Mouse (Mus musculus): ENCODE results near the gene Pdpn.
"Not testable (repeated sequence)": the region's sequence is repeated elsewhere in the genome, so short reads cannot be mapped to it uniquely, and the experiment has no call there.

Pdpn gene

DNA sequence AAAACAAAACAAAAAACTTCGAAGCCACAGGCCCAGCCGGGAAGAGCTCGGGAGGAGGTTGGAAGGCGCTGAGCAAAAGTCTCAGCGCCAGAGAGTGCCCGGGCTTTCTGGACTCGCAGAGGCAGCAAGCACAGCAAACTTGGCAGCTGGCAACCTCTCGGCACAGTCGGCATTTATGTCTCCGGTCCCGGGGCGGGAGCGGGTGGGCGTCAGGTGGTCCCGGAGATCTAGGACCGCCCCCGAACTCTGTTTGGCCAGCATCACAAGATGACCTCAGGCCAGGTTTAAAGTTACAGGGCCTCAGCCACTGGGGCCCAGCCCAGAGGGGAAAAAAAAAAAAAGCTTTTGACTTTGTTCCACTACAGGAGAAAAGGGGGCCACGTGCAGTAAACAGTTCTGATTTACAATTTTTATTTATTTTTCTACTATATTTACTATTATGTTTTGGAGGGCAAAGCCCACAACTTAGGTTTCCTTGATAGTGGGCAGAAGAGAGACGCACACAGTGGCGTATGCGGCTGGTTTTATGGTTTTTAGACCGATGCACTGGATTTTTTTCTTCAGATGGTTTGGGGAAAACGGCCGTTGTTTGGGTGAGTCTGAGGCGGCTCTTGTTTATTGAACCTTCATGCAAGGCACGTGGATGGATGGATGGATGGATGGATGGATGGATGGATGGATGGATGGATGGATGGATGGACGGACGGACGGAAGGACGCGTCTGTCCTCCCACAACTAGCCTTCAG lies at the start of gene Pdpn:
Gene Pdpn, minus strand, starts transcription at position 240 of the 746 bp plus-strand sequence.
- peak; percentile 23 for DNase-seq

DNA sequence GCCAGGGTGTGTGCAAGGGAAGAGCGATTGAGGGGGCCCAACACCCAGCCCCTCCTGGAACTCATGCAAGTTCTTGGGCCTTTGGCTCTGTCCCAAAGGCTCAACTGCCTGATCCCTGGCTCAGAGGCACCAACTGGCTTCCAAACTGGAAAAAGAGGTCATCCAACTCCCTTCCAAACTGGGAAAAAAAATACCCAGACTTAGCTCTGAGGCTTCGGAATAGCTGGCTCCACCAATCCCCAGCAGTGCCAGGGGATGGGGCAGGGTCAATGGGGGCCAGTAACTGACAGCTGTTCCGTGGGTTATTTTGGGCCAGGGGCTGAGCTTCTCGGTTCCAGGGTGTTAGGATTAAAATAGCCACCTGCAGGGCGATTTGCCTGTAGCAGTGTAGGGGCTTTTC lies 49.3 kb upstream of the Pdpn start:
- DNase-seq: no peak

- DNase-seq: not testable (repeated sequence)
Measured at GRCm38 (mm10) chr4:143345491-143345890, 46.1 kb upstream of the Pdpn start.

GRCm38 (mm10) chr4:143341470-143341869 lies 42.1 kb upstream of the Pdpn start:
- DNase-seq: no peak

- peak; percentile 56 for DNase-seq
Measured at GRCm38 (mm10) chr4:143339808-143340207, 40.4 kb upstream of the Pdpn start.

DNA sequence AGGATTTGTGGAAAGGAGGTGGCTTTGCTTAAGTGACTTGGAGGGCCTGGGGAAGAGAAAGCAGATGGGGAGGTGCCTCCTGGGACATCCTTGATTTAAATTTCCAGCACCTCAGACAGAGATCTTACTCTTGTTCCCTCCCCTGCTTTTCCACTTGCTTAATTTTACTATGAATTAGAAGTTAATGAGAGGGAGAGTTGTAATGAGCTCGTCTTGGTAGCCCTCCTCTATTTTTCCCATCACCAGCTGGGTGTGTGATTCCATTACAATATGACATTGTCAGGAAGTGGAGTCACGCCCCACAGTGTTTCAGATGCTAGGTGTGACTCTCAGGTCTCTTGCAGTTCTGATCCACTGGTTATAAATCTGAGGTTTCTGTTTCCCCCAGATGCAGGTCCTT lies 36.7 kb upstream of the Pdpn start:
- DNase-seq: no peak

DNA sequence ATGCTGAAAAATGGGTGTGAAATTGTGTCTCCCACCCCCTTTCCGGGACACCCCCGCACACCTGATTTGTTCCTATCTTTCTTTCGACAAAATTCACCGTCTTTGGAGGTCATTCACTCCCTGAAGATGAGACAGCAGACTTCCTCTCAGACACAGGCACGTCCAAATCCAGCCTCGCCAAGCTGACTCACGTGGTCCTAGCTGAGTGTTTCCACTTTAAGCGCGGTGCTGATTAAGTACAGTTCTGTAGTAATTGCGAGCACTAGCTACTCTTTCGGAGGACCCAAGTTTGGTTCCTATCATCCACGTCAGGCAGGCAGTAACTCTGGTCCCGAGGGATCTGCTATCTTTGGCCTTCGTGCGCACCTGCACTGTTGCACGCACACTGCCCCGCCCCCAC lies 35.6 kb upstream of the Pdpn start:
- DNase-seq: no peak

- no peak for DNase-seq
Measured at GRCm38 (mm10) chr4:143334145-143334544, 34.8 kb upstream of the Pdpn start.

DNA sequence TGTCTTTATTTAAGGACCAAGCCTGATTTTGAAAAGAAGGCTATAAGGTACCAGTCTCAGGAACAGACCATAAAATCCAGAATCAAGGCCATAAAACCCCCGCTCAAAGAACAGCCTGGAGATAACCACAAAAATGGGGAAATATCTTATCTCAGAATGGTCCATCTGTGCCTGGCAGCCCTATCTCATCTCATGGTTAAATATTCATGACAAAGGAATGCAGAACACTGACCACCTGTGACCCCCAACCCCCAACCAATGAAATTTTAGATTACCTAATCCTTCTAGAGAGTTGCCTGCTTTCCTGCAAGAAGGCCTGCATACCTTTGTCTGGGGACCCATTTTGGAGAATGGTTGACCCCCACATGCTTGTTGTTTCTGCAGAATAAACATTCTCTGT lies 32.4 kb upstream of the Pdpn start:
- DNase-seq: no peak

GRCm38 (mm10) chr4:143330566-143330965 lies 31.2 kb upstream of the Pdpn start:
- DNase-seq: no peak

DNA sequence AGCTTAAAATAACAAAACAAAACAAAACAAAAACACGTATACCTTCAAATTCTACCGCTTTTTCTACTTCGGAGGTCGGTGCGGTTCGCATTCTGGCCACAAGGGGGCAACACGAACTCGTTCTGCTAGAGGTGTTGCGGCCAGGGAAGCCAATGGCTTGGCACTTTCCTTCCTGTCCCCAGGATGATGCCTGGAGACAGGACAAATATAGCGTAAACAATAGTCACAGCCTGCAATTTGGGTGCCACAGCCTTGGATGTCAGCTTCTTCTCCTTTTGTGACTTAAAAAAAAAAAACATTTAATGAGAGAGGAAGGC lies 26.2 kb upstream of the Pdpn start:
- peak; percentile 79 for DNase-seq

- no peak for DNase-seq
Measured at GRCm38 (mm10) chr4:143324925-143325624, 25.7 kb upstream of the Pdpn start.

- no peak for DNase-seq
Measured at GRCm38 (mm10) chr4:143324176-143324924, 25.0 kb upstream of the Pdpn start.

DNA sequence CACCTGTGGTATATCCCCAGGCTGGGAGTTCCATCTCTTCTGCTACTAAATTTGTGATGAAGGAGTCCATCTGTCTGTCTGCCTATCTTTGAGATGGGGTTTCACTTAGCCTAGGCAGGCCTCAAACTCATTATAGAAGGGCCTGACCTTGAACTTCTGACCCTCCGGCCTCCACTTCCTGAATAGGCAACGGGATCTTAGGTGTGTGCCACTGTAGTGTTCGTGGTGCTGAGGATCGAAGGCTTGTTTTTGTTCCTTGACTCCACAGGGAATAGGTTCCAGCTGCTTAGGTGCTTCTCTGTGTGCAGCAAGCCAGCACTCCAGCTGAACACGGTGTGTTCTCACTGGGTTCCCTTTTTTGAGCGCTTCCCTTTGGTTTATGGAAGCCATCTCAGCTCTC lies 13.9 kb upstream of the Pdpn start:
- DNase-seq: no peak

DNA sequence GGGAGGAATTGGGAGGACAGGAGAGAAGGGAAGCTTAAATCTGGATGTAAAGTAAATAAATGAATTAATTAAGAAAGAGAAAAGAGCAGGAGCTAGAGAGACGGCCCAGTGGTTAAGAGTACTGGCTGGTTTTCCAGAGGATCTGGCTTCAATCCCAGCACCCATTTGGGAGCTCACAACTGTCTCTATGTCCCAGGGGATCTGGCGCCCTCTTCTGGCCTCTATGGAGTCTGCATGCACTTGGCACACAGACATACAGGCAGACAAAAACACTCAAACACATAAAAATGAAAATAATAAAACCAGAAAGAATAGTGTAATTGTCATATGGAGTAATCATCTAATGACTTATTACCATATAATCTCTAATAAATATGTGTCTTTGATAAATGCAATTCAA lies 12.0 kb upstream of the Pdpn start:
- DNase-seq: peak; percentile 11

DNA sequence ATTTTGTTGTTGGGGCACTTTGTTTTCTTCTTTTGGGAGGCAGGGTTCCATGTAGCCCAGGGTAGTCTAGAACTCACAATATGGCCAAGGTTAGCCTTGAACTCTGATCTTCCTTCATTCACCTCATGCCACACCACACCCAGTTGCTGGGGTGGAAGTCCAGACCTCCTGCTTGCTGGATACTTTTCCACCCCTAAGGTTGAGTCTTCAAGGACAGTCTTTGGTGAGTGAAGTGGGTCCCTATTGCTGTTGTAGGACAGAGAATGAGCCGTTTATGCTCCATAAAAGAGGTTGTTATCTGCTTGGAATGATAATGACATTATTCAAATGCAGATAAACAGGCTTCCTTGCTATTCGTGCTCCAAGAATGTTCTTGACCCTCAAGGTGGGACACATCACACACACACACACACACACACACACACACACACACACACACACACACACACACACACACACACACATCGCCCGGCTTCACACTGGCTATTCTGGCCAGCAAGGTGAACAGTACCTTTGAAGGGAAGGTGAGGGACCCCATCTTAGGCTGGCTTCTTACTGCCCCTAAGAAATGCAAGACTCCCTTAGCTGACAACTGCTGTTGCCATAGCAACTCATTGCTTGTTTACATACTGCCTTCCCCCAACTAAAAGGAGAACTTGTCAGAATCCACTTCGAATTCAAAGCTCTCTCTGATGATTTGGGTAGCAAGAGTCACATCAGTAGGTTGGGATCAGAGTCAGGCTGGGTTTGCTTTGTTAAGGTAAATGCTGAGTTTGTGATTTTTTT lies 6.8 kb upstream of the Pdpn start:
- DNase-seq: no peak

- DNase-seq: no peak
Measured at GRCm38 (mm10) chr4:143305031-143305430, 5.7 kb upstream of the Pdpn start.

- DNase-seq: no peak
Measured at GRCm38 (mm10) chr4:143302279-143302890, 3.0 kb upstream of the Pdpn start.

DNA sequence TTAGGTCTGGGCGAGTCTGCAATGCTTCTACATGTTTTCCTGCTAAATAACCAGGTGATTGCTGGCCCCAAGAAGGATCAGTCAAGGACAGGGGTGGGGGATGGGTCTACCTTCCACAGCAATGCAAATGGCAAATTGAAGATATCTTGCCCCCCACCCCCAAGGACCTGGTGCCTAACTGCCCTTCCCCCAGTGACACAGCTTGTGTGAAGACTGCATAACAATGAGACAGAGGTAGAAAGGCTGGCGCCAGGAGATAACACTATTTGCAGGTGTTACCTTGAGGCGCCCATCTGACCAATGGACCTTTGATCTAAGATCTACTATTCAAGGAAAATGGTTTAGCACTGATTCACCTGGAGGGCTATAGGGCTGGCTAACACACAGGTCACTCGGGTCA lies 2.5 kb upstream of the Pdpn start:
- no peak for DNase-seq

GRCm38 (mm10) chr4:143301042-143301441 lies 1.7 kb upstream of the Pdpn start:
- DNase-seq: no peak

DNA sequence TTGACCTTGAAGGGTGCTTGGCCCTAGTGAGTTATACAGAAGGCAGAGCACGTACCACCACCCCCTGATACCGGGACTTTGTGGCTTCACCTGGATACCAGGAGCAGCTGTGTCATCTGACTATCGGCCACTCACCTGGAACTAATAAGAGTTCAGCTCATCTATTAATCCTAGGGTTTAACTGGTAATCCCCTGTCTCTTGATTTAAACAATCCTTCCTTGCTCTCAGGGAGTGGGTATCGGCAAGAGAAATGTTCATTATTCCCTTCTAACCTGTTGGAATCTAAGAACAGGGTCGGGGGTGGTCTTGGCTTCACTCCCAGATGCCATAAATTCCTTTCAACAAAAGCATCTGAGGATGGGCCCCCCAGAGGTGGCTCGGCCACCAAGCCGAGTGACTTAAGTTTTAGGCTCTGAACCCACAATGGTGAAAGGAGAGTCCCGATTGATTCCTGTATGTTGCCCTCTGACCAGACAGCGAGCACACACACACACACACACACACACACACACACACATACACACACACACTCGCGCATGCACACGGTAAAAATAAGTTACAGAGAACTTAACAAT lies 837 bp upstream of the Pdpn start:
- no peak for DNase-seq

Data from right cerebral cortex, adult 18-20 months (tissue).